Mouse (Mus musculus): ENCODE measurements at regions not wholly inside any gene's neighbourhood (a gene's known extent, or its start where the extent isn't known, plus 50 kb on each side); places are given as distances from the start of the nearest gene placed in this dataset.

- no peak for DNase-seq (ENCODE audit: low read depth)
Observed at GRCm38 (mm10) chr15:62127602-62128158, 1204.9 kb upstream of the A1bg start.

DNA sequence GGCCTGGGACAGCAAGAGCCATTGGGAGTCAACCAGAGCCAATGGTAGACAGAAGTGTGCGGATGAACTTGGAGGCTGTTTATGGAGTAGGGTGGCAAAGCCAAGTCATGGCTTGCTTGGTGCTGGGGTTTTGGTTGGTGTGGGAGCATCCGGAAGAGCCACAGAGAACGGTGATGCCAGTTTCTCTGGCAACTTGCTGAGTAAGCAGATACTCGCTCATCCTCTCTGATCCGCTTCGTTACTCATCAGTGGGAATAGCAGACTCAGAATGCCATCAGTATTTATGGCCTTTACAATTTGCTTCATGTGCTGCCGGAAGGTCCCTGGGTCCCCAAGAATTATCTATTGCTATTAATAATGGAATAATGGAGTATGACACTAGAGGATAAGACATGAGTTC is 1202.9 kb upstream of the A1bg start:
- no peak for DNase-seq (ENCODE audit: low read depth)

DNA sequence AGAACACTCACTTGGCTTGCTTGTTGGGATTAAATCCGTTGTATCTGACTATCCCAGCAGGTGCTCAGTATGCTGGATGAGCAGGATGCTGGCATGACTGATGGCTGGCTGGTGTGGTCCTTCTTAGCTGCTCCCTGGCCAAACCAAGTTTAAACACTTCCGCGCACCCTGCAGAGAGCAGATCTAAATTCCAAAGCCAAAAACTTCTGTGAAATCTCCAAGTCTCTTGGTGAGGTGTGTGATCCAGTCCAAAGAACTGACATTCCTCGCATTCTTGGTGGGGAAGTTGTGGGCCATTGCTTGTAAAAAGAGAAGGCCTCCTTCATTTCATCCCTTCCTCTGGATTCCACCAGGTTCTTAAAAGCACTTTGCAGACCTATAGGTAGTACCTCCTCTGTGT is 1200.9 kb upstream of the A1bg start:
- no peak for DNase-seq (ENCODE audit: low read depth)

DNA sequence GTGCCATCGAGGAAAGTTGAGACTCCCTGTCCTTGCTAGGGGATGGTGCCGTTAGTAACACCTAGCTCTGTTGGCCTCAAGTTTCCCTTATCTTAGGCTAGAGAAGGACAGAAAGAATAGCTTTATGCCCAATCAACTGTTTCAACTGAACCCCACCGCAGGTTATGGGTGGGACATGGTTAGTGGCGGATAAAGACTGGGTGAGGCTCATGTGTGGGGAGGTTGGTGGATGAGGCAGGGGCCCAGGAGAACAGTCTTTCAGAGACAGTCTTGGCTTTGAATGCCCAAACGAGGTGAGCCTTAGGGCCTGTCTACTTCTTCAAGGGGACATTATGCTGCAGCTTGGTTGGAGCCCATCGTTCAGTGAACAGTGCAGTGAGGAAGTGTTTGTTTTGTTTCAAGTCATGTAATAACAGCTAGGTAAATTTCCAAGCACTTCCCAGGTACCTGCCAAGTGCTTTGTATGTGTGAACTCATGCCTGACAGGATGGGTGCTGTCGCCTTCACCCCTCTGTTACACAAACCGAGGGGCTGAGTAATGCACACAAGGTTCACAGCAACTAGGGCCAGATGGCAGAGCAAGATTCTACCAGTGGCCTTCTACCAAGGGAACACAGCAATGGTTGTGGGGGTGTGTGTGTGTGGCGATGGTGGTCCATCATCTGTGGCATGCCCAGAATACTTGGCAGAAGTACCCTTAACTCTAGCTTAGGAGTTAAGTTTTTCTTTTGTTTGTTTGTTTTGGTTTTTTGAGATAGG is 1199.6 kb upstream of the A1bg start:
- DNase-seq (ENCODE audit: low read depth) = no peak

DNA sequence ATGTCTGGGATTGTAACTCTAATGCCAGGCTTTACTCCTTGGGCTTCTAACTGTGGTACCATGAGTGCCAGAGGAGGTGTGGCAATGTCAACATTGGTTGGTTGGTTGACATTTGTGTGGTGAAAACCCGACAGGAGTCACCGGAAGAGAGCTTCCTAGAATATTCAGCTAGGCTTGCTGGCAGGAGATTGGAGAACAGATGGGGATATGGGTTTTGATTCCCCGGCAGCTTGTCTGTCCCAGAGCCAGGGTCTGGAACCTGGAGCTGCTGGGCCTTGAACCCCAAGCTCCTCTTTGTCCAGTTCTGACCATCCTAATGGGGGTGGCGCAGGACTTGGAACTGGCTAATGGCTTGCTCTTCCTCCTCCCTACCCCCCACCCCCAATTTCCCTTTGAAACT is 1198.9 kb upstream of the A1bg start:
- no peak for DNase-seq (ENCODE audit: low read depth)

GRCm38 (mm10) chr15:62120735-62121134 is 1197.9 kb upstream of the A1bg start:
- no peak for DNase-seq (ENCODE audit: low read depth)

GRCm38 (mm10) chr15:62118997-62119396 is 1196.2 kb upstream of the A1bg start:
- DNase-seq (ENCODE audit: low read depth) = no peak

GRCm38 (mm10) chr15:62116184-62116583 is 1193.4 kb upstream of the A1bg start:
- DNase-seq (ENCODE audit: low read depth) = no peak

GRCm38 (mm10) chr15:62114815-62115214 is 1192.0 kb upstream of the A1bg start:
- DNase-seq (ENCODE audit: low read depth) = no peak

DNA sequence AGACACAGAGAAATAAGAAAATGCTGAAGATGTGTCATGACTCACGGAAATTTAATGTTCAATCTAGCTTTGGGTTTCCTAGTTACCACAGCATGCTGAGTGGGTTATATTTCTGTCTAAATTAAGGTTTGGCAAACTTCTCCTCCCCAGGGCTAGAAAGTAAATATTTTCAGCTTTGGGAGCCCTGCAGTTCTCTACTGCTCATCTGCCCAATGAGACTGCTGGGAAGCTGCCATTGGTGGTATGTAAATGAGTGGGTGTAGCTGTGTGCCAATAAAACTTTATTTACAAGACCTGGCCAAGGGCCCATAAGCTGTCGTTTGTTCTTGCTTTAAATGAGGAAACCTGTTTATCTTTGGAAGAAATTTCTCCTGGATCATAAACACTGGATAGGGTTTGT is 1189.3 kb upstream of the A1bg start:
- DNase-seq (ENCODE audit: low read depth) = no peak

DNA sequence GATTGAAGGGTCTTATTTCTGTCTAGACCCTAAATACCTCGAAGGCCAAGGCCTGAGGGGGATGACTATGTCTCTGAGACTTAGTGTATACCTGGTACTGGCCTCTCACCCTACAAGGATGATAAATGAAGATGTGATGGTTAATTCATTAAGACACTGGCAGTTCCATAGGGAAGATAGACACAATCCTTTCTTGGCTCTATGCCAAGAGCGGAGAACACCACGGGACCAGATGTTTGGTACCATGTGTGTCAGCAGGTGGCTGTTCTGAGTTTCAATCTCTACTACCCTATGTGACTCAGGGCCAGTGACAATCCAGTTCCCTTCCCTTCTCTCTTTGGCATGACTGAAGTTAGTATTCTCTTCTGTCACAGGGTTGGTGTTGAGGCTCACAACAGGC is 1185.2 kb upstream of the A1bg start:
- no peak for DNase-seq (ENCODE audit: low read depth)

GRCm38 (mm10) chr15:62106518-62106975 is 1183.7 kb upstream of the A1bg start:
- DNase-seq (ENCODE audit: low read depth) = no peak

DNA sequence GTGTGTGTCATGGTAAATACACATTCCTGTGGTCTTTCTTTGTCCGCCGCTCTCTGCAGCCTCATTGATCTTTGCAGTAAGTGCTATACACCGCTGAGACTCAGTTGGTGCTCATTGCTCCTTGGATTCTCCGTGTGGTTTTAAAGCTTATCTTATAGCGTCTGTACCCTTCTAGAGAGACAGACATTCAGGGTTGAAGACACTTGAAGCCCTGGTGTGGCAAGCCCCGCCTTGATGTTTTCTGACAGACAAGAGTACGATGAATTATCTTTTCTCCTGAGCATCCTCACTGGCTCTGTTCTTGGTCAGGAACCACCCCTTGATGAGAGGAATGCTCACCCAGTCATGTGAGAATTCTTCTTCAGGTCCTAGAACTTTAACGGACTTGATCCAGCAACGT is 1182.7 kb upstream of the A1bg start:
- no peak for DNase-seq (ENCODE audit: low read depth)

DNA sequence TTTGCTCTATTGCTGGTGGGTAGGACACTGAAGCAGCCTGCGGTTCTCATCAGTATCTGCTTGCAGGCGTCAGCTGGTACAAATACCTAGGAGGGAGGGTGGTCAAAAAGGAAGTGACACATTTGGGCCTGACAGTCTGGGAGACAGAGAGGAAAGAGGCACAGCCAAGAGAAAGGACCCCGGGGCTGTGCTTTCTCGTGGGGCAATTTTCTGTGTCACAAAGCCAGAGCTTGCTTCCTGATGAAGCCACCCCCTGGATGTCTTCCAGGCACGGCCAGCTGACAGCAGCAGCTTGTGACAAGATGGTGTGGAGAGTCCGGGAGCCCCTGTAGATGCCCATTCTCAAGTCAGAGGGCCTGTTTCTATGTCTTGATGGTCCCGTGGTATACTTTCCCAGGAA is 1181.8 kb upstream of the A1bg start:
- DNase-seq (ENCODE audit: low read depth) = no peak

- DNase-seq (ENCODE audit: low read depth) = no peak
Observed at GRCm38 (mm10) chr15:62099683-62100082, 1176.9 kb upstream of the A1bg start.

GRCm38 (mm10) chr15:62098791-62099660 is 1176.2 kb upstream of the A1bg start:
- no peak for DNase-seq (ENCODE audit: low read depth)

GRCm38 (mm10) chr15:62096778-62097177 is 1174.0 kb upstream of the A1bg start:
- no peak for DNase-seq (ENCODE audit: low read depth)

DNA sequence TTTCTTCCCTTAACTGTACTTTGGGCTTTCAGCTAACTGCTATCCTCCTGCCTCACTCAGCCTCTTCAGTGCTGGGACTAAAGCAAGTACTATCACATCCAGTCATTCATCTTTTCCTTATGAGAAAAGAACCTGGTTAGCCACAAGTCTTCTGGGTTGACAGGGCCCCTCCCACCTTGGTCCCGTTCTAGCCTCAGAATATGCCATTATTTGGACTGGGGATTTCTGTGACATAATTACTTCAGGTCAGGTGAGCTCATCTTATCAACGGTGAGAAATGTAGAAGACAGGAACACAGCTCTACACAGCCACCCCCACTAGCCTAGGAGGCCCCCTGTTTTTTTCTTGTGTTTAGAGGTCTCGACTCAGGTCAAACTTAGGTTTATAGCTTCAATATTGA is 1172.4 kb upstream of the A1bg start:
- no peak for DNase-seq (ENCODE audit: low read depth)

DNA sequence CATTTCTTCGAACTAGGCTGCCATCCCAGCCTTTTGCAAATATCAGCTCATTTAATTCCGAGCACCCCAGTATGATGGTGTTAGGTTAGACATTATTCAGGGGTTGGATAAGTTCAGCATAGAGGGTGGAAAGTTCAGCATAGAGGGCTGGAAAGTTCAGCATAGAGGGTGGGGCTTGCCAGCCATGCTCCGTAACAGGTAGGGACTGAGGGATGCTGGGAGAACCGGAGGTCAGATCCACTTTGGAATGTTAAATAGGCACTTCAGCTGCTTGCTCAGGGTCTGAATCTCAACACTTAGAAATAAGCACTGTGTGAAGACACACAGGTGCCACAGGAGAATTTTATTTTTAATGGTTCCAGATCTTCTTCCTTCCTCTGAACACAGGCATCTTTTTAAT is 1170.9 kb upstream of the A1bg start:
- DNase-seq (ENCODE audit: low read depth) = no peak

GRCm38 (mm10) chr15:62092671-62093185 is 1169.9 kb upstream of the A1bg start:
- DNase-seq (ENCODE audit: low read depth) = no peak

DNA sequence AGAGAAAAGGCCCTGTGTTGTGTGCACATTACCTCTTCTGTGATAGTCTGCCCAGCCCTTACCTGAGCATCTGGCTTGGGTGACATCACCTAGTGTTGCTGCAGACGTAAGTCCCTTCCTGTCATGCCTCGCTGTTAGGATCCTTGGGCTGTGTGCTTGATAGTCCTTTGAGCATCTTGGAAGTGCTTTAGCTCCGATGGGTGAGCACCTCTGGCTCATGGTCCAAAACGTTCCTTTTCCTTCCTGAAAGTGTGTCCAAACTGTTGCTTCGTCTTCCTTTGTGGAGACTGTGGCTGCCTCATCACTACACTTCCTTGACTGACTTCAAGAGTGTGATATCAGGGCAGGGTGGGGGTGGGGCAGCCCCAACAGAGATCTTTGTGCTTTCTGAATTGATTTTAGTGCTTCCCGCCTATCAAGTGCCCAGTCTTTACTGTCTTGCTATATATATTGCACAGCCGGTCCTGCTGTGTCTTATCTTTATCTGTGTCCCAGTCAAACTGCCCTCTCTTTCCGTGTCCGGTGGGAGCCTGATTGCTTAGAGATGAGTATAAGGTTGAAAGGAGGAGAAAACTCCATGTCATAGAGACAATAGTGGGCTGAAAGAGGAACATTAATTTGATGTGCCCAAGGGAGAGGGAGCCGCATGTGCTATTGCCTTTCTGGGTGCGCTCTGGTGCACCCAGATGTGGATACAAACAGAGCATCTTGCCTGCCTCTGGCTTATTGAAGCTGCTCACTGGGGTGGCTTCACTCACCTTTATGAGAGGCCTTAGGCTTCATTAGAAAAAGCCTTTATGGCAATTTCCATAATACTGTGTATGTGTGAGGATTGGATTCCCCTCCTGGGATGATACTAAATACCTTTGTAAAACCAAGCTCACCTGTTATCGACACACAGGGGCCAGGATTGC is 1169.2 kb upstream of the A1bg start:
- DNase-seq (ENCODE audit: low read depth) = no peak

- DNase-seq (ENCODE audit: low read depth) = no peak
Observed at GRCm38 (mm10) chr15:62091144-62091543, 1168.3 kb upstream of the A1bg start.

Measured in c-Kit-positive CD71-negative TER-119-negative erythroid progenitor cells, embryonic 14.5 days (primary cell).